Mouse (Mus musculus) ES-CJ7 (cell line): ENCODE measurements around the gene Tmem237.
A peak's percentile ranks its signal among the peaks of the same experiment; 100 is the strongest.

Experiments
- DNase-seq: peaks from one replicate; pipeline ENCODE4 v3.0.0; 2011; ENCODE audit warnings: low read depth, low spot score

Gene Tmem237

DNA sequence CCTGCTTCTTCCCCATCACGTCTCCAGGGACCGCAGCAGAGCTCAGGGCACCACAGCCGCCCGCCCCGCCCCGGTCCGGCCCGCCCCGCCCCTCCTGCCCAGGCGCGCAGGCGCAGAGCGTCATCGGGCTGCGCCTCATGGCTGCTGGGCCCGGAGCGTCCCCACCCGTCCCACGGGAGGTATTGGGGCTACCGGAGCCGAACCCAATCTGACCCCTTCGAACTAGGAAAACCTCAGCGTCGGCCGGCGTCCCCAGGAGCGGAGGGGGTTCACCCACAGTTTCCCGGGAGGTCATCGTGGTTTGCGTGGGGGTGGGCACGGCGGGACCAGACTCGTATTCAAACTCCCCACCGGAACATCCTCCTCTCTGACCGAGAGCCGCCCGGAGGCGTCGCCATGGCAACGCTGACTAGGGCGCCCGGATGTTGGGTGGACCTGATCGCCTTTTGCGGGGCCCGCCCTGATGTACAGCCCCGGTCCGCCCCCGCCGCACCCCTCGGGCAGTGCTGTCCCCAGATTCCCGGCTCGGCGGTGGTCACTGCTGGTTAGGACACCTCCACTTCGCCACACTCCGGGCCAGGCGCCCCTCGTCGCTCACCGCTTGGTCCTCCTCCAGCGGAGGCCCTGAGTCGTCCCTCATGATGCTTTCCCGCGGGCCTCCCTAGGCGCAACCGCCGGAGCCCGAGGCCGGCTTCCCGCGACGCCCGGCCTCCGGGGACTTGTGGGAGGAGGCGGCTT, at the start of gene Tmem237:
Gene Tmem237 (minus strand): TSS at position 689 of the 738 bp plus-strand sequence.
- peak; percentile 90 for DNase-seq

DNA sequence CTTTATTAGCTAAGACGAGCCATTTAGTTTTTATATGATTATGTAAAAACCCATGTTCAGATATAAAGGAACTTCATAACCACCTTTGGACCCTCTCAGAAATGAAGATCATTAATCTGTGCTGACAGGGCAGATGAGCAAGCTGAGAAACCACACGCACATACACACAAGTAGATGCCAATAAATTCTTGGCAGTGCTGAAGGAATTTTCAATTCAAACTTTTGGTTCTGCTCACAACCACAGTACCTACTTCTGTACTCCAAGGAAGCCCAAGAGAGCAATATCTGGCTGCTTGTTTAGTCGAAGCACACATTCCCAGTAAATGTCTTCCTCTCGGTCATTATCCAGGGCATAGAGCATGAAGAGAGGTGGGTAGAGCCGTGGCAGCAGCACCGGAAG, 49.4 kb upstream of the Tmem237 start:
- DNase-seq: no peak

DNA sequence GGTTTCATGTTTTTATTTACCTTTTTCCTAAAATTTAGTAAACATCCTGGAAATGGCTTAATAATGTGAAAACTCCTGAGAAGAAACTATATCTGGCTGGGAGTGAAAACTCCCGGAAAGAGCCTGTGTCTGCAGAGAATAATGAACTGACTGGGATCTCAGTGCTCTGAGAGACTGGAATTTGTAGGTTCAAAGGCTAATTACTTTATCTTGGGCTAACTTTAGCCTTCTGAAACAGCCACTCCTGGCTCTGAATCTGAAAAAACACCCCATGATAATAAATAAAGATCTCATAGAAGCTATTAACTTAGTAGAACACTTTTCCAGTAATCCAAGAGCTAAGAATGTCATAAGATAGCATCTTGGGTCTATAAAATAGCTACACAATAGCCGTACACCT, 48.3 kb upstream of the Tmem237 start:
- DNase-seq: no peak

- DNase-seq: no peak
Measured at GRCm38 (mm10) chr1:59167654-59168425, 47.6 kb upstream of the Tmem237 start.

DNA sequence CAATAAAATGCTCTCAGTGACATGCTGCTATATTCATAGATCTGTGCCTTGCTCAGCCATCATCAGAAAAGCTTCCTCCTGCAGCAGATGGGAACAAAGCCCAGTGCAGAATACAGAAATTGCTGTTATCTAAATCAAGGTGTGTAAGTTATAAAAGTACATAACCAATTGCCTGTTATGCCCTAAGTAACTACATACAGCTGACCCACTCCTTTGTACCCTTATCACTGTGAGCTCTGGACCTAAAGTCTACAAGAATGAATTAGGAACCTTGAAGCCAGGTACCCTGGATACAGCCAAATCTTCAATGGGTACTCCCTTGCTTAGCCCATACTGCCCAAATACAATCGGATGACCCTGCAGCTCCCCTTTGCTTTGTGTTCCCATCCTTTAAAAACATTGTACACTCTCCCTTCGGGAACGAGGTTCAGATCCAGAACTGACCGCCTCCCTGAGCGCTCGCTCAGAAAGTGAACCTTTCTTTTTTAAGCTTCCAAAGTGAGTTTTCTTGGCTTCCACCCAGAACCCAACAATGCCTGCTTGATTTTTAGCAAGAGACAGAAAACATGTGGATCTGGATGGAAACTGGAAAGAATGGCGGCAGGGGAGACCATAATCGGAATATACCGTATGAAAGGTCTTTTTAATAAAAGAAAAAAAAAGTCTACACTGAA, 46.2 kb upstream of the Tmem237 start:
- no peak for DNase-seq

- DNase-seq: no peak
Measured at GRCm38 (mm10) chr1:59163918-59164317, 43.7 kb upstream of the Tmem237 start.

DNA sequence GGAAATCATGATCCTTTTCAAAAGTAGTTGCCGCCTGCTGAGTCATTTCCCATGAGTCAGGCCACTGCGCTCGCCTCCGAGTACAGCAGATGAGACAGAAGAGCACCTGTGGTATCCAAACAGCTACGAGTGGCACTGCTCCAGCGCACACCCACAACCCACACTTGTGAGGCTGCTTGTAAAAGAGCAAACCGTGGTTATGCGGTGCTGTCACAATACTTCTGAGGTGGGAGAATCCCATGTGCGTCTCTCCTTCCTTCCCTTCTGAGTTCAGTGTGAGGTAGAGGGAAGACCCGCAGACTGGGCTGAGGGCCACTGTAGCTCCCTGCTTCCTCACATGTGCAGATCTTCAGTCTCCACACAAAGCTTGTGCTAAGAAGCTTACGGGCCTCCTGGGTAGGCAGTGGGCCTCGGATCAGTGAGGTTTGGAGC, 42.8 kb upstream of the Tmem237 start, which contains the start of gene Mpp4:
Gene Mpp4 (minus strand): TSS at position 360 of the 432 bp plus-strand sequence.
- no peak for DNase-seq

DNA sequence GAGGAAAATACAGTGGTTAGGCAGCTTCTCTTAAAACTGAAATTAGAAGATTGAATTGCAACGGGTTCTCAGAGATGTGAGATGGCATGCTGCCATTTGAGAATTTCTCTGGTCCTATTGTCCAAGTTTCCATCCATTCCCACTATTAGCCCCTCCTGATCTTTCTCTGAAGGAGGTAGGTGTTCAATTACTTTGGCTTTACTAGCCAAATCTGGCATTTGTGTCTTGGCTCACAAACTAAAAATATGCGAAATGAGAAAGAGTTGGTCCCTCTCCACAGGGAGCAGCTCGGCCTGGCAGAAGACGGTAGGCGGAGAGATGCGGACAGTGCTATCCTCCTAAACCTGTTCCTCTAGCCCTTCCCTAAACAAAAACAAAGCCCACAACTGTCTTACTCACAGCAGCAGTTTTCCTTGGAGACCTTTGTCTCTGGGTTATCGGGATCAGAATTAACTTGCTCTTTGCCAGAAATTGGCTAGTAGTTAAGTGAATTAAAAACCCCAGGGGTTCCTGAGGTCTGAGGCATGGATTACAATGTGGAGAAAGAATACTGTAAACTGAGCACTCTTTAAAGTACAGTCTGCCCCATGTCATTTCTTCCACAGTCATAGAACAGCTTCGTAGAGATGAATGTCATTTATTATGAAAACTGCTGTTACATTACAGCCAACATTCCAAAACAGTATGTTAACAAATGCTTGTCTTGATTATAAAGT, 42.3 kb upstream of the Tmem237 start:
- no peak for DNase-seq

DNA sequence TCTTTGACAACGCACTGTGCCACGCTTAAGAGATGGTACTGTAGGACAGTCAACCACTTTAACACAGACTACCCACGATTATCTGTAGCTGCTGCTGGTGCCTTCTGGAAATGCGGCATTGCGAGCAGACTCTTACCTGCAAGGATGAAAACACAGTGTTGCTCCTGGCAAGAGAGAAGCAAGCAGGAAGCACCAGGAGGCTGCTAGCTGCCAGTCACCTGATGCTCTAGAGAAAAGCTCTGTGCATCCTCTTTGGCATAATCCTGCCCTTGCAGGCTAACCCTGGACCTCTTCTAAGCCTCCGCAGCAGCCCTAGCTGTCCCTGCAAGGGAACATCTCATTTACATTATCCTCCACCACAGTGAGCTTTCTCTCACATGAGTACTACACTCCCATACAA, 41.2 kb upstream of the Tmem237 start:
- DNase-seq: no peak

DNA sequence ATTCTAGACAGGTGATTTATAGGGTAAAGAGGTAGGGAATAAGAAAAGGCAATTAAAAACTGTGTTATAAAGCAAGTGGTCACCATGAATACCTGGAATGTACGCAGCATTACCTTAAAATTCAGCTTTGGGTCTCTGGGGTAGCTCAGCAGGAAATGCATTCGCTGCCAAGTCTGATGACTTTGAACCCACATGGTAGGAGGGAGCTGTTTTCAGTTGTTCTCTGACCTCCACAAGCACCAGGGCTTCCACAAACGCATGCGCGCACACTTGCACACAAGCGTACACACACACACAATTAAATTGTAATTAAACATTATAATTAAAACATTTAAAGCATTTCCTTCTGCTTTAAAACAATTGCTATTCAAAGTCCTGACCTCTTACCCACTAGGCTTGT, 40.7 kb upstream of the Tmem237 start:
- no peak for DNase-seq

GRCm38 (mm10) chr1:59159136-59159535, 38.9 kb upstream of the Tmem237 start:
- DNase-seq: no peak

GRCm38 (mm10) chr1:59158498-59158897, 38.3 kb upstream of the Tmem237 start:
- no peak for DNase-seq

GRCm38 (mm10) chr1:59157846-59158245, 37.6 kb upstream of the Tmem237 start:
- DNase-seq: no peak

GRCm38 (mm10) chr1:59152346-59152745, 32.1 kb upstream of the Tmem237 start:
- DNase-seq: no peak

DNA sequence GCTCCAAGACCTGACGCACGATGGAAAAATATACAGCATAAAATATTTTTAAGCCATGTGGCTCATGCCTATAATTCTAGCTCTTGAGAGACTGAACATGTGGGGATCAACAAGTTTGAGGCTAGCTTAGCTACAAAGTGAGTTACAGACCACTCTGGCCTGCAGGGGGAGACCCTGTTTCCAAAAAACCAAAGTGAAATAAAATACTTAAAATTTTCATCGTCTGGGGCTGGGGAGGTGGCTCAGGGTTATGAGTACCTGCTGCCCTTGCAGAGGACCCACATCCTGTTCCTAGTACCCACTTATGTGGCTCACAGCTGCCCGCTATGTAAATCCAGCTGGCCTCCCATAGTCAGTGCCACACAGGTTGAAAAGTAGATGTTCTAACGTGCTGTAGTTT, 30.3 kb upstream of the Tmem237 start:
- DNase-seq: no peak

GRCm38 (mm10) chr1:59144543-59144942, 24.3 kb upstream of the Tmem237 start:
- peak; percentile 72 for DNase-seq

DNA sequence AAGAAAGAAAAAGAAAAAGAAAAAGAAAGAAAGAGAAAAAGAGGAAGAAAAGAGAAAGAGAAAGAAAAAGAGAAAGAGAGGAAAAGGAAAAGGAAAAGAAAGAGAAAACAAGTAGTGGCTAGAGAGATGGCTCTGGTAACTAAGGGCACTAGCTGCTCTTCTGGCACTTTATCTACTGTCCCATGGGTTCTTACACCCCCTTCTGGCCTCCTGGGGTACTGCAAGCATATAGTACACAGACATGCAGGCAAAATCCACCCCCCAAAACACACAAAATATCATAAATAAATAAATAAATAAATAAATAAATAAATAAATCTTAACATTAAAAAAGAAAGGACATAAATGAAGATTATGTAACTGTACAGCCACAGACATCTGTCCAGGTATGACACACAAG, 22.6 kb upstream of the Tmem237 start:
- peak; percentile 72 for DNase-seq

DNA sequence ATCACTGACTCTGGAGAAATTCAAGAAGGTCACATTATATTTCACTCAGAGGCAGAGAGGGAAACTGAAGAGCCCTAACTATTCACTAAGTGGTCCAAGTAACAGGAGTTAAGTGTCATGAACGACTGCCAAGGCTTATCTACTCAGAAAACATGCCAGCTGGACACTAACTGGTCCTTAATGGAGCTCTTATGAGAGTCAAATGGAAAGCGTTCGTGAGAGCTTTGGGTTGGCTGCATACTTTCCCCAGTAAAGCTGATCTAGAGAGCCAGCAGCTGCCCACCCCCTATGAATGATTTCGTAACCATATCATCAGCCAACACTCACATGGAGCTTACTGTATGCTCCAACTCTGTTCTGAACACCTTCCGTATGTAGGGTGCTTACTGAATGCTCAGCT, 14.2 kb upstream of the Tmem237 start:
- DNase-seq: no peak

DNA sequence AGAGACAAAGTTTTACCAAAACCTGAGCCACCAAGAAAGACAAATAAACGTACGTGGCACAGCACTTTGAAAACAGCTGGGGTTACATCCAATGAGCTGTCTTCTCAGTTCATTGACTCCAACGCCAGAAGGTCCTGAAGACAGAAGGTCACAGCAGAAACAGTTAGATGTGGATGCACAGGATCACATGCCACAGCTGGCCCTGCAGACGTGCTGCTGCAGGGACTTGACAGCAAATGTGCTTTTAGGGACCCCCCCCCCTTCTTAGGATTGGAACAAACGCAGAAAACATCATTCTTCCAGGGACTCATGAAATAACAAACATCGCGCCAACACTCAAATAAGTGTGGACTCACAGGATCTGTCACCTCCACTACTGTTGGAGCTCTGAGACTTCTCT, 8.7 kb upstream of the Tmem237 start:
- DNase-seq: no peak

DNA sequence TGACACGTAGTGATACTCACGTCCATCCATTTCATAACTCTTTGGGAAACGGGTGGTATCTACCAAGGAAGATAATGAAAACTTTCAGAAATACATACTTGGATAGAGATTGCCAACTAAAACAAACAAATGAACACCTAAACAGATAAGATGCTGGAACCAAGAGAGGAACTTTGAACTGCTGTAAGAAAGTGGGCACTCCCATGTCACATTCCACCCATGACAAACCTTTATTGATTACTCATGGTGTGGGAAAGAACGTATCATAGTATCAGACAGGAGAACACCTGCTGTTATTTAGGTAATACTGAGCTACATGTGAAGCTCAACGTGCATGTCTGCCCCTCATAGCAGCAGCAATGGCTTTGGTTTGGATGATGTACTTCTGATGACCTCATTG, 5.3 kb upstream of the Tmem237 start:
- no peak for DNase-seq

- no peak for DNase-seq
Measured at GRCm38 (mm10) chr1:59110524-59110923, 9.7 kb downstream of the Tmem237 start.

GRCm38 (mm10) chr1:59102071-59102470, 18.1 kb downstream of the Tmem237 start:
- DNase-seq: no peak
